Mouse (Mus musculus) erythroblast, embryonic 14.5 days (primary cell): ENCODE measurements around the gene Clec2l.

Experiments
- GATA1 ChIP-seq: IDR thresholded peaks from 2 replicates; pipeline ENCODE4 v1.6.1; 2012; ENCODE audit warnings: low read length, inconsistent platforms, mixed read lengths
- TAL1 ChIP-seq: IDR thresholded peaks from 3 replicates; pipeline ENCODE4 v1.6.1; 2012; ENCODE audit warnings: low read length, inconsistent platforms, mixed read lengths

GRCm38 (mm10) chr6:38682532-38682931, 19.7 kb downstream of the Clec2l start:
- TF ChIP-seq GATA1 (no peak), TAL1 (no peak)
